Mouse (Mus musculus): ENCODE results near the gene Tal1. TPM values are rescaled to one million over a fixed set of nuclear protein-coding genes. Genes with fewer than 3 reads are reported as not detected.
A peak's percentile ranks its signal among the peaks of the same experiment; 100 is the strongest.

The Tal1 gene
- polyA plus RNA-seq, 1 experiment from 2014 or later, result 1.0 TPM

GRCm38 (mm10) chr4:115091806-115092205, 35.6 kb downstream of the Tal1 start:
- Histone ChIP-seq H3K36me3 (no peaks in the 10 kb centered on the region), H3K27me3 (peaks cover 68% of the 10 kb centered on the region), H3K4me2 (no peak overlapping the region), H3K4me3 (no peak overlapping the region), H3K27ac (no peak overlapping the region), H3K4me1 (peaks cover 20% of the 10 kb centered on the region), H3K9me3 (no peaks in the 10 kb centered on the region), H3K9ac (no peak overlapping the region)
- no peak for ATAC-seq (ENCODE audit: insufficient number of reproducible peaks, low FRiP score, low TSS enrichment, low read depth)
- WGBS, result 66% methylated on average over 3 of the region's 3 CpGs

- Histone ChIP-seq H3K4me3 (no peak overlapping the region), H3K4me1 (peaks cover 24% of the 10 kb centered on the region), H3K4me2 (no peak overlapping the region), H3K9me3 (no peaks in the 10 kb centered on the region), H3K36me3 (no peaks in the 10 kb centered on the region), H3K27ac (no peak overlapping the region), H3K9ac (no peak overlapping the region), H3K27me3 (peaks cover 66% of the 10 kb centered on the region)
- WGBS, result 83% methylated on average over 4 of the region's 4 CpGs
- no peak for ATAC-seq (ENCODE audit: insufficient number of reproducible peaks, low FRiP score, low TSS enrichment, low read depth)
These were observed 37.2 kb downstream of the Tal1 start for GRCm38 (mm10) chr4:115093331-115093864.

GRCm38 (mm10) chr4:115094056-115094455, 37.8 kb downstream of the Tal1 start:
- Histone ChIP-seq H3K4me1 (peaks cover 18% of the 10 kb centered on the region), H3K9me3 (no peaks in the 10 kb centered on the region), H3K4me3 (no peak overlapping the region), H3K27ac (no peak overlapping the region), H3K4me2 (no peak overlapping the region), H3K27me3 (peaks cover 62% of the 10 kb centered on the region), H3K36me3 (no peaks in the 10 kb centered on the region), H3K9ac (no peak overlapping the region)
- ATAC-seq (ENCODE audit: insufficient number of reproducible peaks, low FRiP score, low TSS enrichment, low read depth), result no peak
- WGBS, result 79% methylated on average over 2 of the region's 2 CpGs

GRCm38 (mm10) chr4:115095671-115096434, 39.6 kb downstream of the Tal1 start:
- Histone ChIP-seq H3K27ac (no peak overlapping the region; the same call in 1 of the 2 replicates), H3K9me3 (no peaks in the 10 kb centered on the region), H3K9ac (peak overlapping the region; percentile 26; the same call in 1 of the 2 replicates), H3K4me3 (peak overlapping the region; percentile 34), H3K4me2 (peak overlapping the region; percentile 72), H3K4me1 (peaks cover 17% of the 10 kb centered on the region), H3K36me3 (no peaks in the 10 kb centered on the region), H3K27me3 (peaks cover 61% of the 10 kb centered on the region)
- peak; percentile 24; the same call in 1 of the 2 replicates for ATAC-seq (ENCODE audit: insufficient number of reproducible peaks, low FRiP score, low TSS enrichment, low read depth)
- under 1% methylated on average over 28 of the region's 31 CpGs for WGBS

- H3K4me2 ChIP-seq, result peak overlapping the region; percentile 72
- H3K27me3 ChIP-seq, result peaks cover 61% of the 10 kb centered on the region
- H3K36me3 ChIP-seq, result no peaks in the 10 kb centered on the region
- H3K9ac ChIP-seq, result no peak overlapping the region
- ATAC-seq (ENCODE audit: insufficient number of reproducible peaks, low FRiP score, low TSS enrichment, low read depth), result no peak
- H3K27ac ChIP-seq, result no peak overlapping the region
- no peaks in the 10 kb centered on the region for H3K9me3 ChIP-seq
- 14% methylated on average over 11 of the region's 11 CpGs for WGBS
- H3K4me3 ChIP-seq, result peak overlapping the region; percentile 34
- peaks cover 17% of the 10 kb centered on the region for H3K4me1 ChIP-seq
These were observed 40.4 kb downstream of the Tal1 start for GRCm38 (mm10) chr4:115096435-115097145.

GRCm38 (mm10) chr4:115097146-115097496, 40.9 kb downstream of the Tal1 start:
- Histone ChIP-seq H3K9ac (no peak overlapping the region), H3K4me2 (peak overlapping the region; percentile 33), H3K4me1 (peaks cover 17% of the 10 kb centered on the region), H3K9me3 (no peaks in the 10 kb centered on the region), H3K27ac (no peak overlapping the region), H3K36me3 (no peaks in the 10 kb centered on the region), H3K4me3 (peak overlapping the region; percentile 8), H3K27me3 (peaks cover 61% of the 10 kb centered on the region)
- no peak for ATAC-seq (ENCODE audit: insufficient number of reproducible peaks, low FRiP score, low TSS enrichment, low read depth)
- WGBS, result under 1% methylated on average over 6 of the region's 6 CpGs

- 23% methylated on average over 6 of the region's 6 CpGs for whole genome bisulfite sequencing
- Histone ChIP-seq H3K4me3 (no peak overlapping the region), H3K4me1 (peaks cover 5% of the 10 kb centered on the region; the same call in 1 of the 2 replicates), H3K4me2 (0 out of 2 replicates have a peak overlapping the region, but pooled peaks have one; percentile 32), H3K27me3 (peaks cover 21% of the 10 kb centered on the region), H3K9me3 (no peaks in the 10 kb centered on the region), H3K36me3 (no peaks in the 10 kb centered on the region), H3K27ac (no peak overlapping the region), H3K9ac (no peak overlapping the region)
- no peak for ATAC-seq (ENCODE audit: insufficient number of reproducible peaks, low FRiP score, low TSS enrichment, low read depth)
These were observed 45.5 kb downstream of the Tal1 start for GRCm38 (mm10) chr4:115101682-115102081.

- no peak overlapping the region for H3K4me3 ChIP-seq
- no peak overlapping the region for H3K27ac ChIP-seq
- no peak overlapping the region for H3K4me2 ChIP-seq
- WGBS, result 48% methylated on average over 4 of the region's 4 CpGs
- peaks cover 4% of the 10 kb centered on the region for H3K27me3 ChIP-seq
- no peak for ATAC-seq (ENCODE audit: insufficient number of reproducible peaks, low FRiP score, low TSS enrichment, low read depth)
- no peaks in the 10 kb centered on the region for H3K4me1 ChIP-seq
- H3K9ac ChIP-seq, result no peak overlapping the region
- no peaks in the 10 kb centered on the region for H3K36me3 ChIP-seq
- H3K9me3 ChIP-seq, result no peaks in the 10 kb centered on the region
These were observed 47.3 kb downstream of the Tal1 start for GRCm38 (mm10) chr4:115103510-115103909.

GRCm38 (mm10) chr4:115111167-115111566, 54.9 kb downstream of the Tal1 start:
- Histone ChIP-seq H3K9me3 (no peaks in the 10 kb centered on the region), H3K4me2 (no peak overlapping the region), H3K36me3 (no peaks in the 10 kb centered on the region), H3K9ac (no peak overlapping the region), H3K27me3 (no peaks in the 10 kb centered on the region; the same call in 1 of the 2 replicates), H3K27ac (no peak overlapping the region), H3K4me1 (no peaks in the 10 kb centered on the region), H3K4me3 (no peak overlapping the region)
- no peak for ATAC-seq (ENCODE audit: insufficient number of reproducible peaks, low FRiP score, low TSS enrichment, low read depth)
- 70% methylated on average over 2 of the region's 2 CpGs for WGBS

GRCm38 (mm10) chr4:115113266-115113665, 57.0 kb downstream of the Tal1 start:
- no peak for ATAC-seq (ENCODE audit: insufficient number of reproducible peaks, low FRiP score, low TSS enrichment, low read depth)
- no peak overlapping the region for H3K9ac ChIP-seq
- no peak overlapping the region for H3K4me3 ChIP-seq
- no peaks in the 10 kb centered on the region; the same call in 1 of the 2 replicates for H3K27me3 ChIP-seq
- WGBS, result 29% methylated on average over 5 of the region's 5 CpGs
- H3K36me3 ChIP-seq, result no peaks in the 10 kb centered on the region
- H3K27ac ChIP-seq, result no peak overlapping the region
- H3K9me3 ChIP-seq, result no peaks in the 10 kb centered on the region
- no peak overlapping the region for H3K4me2 ChIP-seq
- H3K4me1 ChIP-seq, result no peaks in the 10 kb centered on the region

- Histone ChIP-seq H3K9ac (no peak overlapping the region), H3K4me2 (no peak overlapping the region), H3K36me3 (no peaks in the 10 kb centered on the region), H3K27ac (no peak overlapping the region), H3K4me3 (no peak overlapping the region), H3K27me3 (no peaks in the 10 kb centered on the region), H3K4me1 (no peaks in the 10 kb centered on the region), H3K9me3 (no peaks in the 10 kb centered on the region)
- 81% methylated on average over 3 of the region's 3 CpGs for WGBS
- ATAC-seq (ENCODE audit: insufficient number of reproducible peaks, low FRiP score, low TSS enrichment, low read depth), result no peak
These were observed 63.4 kb downstream of the Tal1 start for GRCm38 (mm10) chr4:115119642-115120041.

GRCm38 (mm10) chr4:115121162-115121561, 64.9 kb downstream of the Tal1 start:
- Histone ChIP-seq H3K4me2 (no peak overlapping the region), H3K27ac (no peak overlapping the region), H3K27me3 (no peaks in the 10 kb centered on the region), H3K4me3 (no peak overlapping the region), H3K9ac (no peak overlapping the region), H3K9me3 (no peaks in the 10 kb centered on the region), H3K36me3 (no peaks in the 10 kb centered on the region), H3K4me1 (no peaks in the 10 kb centered on the region)
- no peak for ATAC-seq (ENCODE audit: insufficient number of reproducible peaks, low FRiP score, low TSS enrichment, low read depth)
- 73% methylated on average over 2 of the region's 2 CpGs for WGBS

Measured in limb, embryonic 15.5 days (tissue).